Mouse (Mus musculus) forebrain, embryonic 11.5 days (tissue): ENCODE data around the gene Hivep3. TPM values are rescaled to one million over a fixed set of nuclear protein-coding genes. Genes with fewer than 3 reads are reported as not detected.

Experiments used
- ATAC-seq: fragments of 200-750 bp; cut with Nextera tagmentation; replicated peaks from 2 replicates; pipeline ENCODE4 v1.8.0; 2017; ENCODE audit warnings: moderate TSS enrichment; ENCODE audit not compliant: low FRiP score
- DNase-seq: peaks from one replicate; pipeline ENCODE4 v3.0.0-alpha.2; 2017; ENCODE audit warnings: low spot score
- H3K27ac ChIP-seq: fragments of 300-500 bp; sonication (generic); 2 replicates; pipeline ENCODE4 v1.5.1; 2014; ENCODE audit warnings: low read depth, low read length
- H3K27me3 ChIP-seq: fragments of 300-500 bp; sonication (generic); 2 replicates; pipeline ENCODE4 v1.6.1; 2014; ENCODE audit warnings: mild to moderate bottlenecking, low read length, mixed read lengths; ENCODE audit not compliant: control insufficient read depth, insufficient read depth
- H3K36me3 ChIP-seq: fragments of 300-500 bp; sonication (generic); 2 replicates; pipeline ENCODE4 v1.6.1; 2014; ENCODE audit warnings: mild to moderate bottlenecking, low read length, moderate library complexity, mixed read lengths; ENCODE audit not compliant: control insufficient read depth, insufficient read depth
- H3K4me1 ChIP-seq: fragments of 300-500 bp; sonication (generic); replicated peaks from 2 replicates; pipeline ENCODE4 v1.6.1; 2014; ENCODE audit warnings: low read length, mixed read lengths; ENCODE audit not compliant: control insufficient read depth, insufficient read depth
- H3K4me2 ChIP-seq: fragments of 300-500 bp; sonication (generic); 2 replicates; pipeline ENCODE4 v1.6.1; 2014; ENCODE audit warnings: low read depth, mild to moderate bottlenecking, low read length, moderate library complexity, mixed read lengths; ENCODE audit not compliant: severe bottlenecking
- H3K4me3 ChIP-seq: fragments of 300-500 bp; sonication (generic); 2 replicates; pipeline ENCODE4 v1.5.1; 2014; ENCODE audit warnings: low read depth, low read length
- H3K9ac ChIP-seq: fragments of 300-500 bp; sonication (generic); 2 replicates; pipeline ENCODE4 v1.6.1; 2014; ENCODE audit warnings: low read length
- H3K9me3 ChIP-seq: fragments of 300-500 bp; sonication (generic); 2 replicates; pipeline ENCODE4 v1.6.1; 2016; ENCODE audit warnings: low read length, mixed read lengths; ENCODE audit not compliant: control insufficient read depth
- WGBS: fragments of 180-500 bp; shearing (Covaris S2); extraction: QIAGEN DNeasy Blood & Tissue Kit; methylation state at CpG from one replicate; pipeline ENCODE4 v1.1.7; 2014; 5-methylcytosine and 5-hydroxymethylcytosine counted together
- polyA plus RNA-seq: library from polyadenylated mRNA; unstranded; fragments of >200 nt; fragmentation: Nextera tagmentation; extraction: Ambion mirVana; gene quantifications from 2 replicates; pipeline ENCODE4 v1.2.1, GENCODE M21; 2014

Gene Hivep3
- polyA plus RNA-seq, 1 experiment from 2014 or later: 2.2 TPM

DNA sequence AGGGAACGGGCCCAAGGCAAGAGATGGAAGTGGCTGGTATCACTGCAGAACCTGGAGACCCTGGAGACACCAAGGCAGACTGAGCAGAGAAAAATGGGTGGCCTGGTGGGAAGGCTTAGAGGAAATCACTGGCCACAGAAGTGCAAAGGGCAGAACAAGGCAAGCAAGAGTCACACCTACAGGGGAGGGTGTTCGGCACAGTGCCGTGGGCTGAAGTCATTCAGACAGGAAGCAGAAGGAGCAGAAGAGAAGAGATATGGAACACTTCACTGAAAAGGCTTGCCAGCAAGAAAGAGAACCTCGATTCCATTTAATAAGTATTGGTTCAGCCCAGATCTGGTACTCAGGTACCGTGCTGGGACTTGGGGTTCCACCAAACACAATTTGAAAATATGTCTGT is 156.2 kb downstream of the Hivep3 start:
- WGBS: 84% methylated on average over 5 of the region's 5 CpGs
- H3K4me3 ChIP-seq: no peak overlapping the region

DNA sequence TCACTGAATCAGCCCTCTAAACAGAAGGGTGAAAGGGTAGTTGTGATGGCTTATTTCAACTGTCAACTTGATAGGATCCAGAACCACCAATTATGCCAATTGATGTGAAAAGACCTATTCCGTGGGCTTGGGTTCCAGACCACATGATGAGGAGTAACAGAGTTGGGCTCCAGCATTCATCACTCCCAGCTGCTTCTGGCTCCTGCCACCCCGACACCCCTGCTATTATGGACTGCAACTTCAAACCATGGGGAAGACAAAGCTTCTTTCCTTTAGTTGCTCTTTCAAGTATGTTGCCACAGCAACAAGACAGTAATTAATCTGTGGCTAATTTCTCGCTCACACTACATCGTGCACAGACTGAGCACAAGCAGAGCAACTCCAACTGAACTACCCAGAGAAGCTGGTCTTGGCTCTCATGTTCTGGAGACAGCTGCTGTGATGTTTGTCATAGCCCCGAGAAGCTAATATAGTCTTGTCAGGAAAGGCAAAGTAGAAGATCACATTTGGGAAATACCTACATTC is 159.7 kb downstream of the Hivep3 start:
- Histone ChIP-seq H3K27me3 (no peaks in the 10 kb centered on the region), H3K4me3 (no peak overlapping the region), H3K36me3 (no peaks in the 10 kb centered on the region), H3K27ac (no peak overlapping the region), H3K9ac (no peak overlapping the region), H3K4me1 (0 out of 2 replicates have a peak, but pooled peaks cover 2% of the 10 kb centered on the region), H3K4me2 (no peak overlapping the region), H3K9me3 (no peaks in the 10 kb centered on the region)
- no peak for ATAC-seq
- 60% methylated on average over 5 of the region's 5 CpGs for WGBS
- no peak for DNase-seq

More for the DNA sequence above, 156.2 kb downstream of the Hivep3 start:
- H3K9me3 ChIP-seq: no peaks in the 10 kb centered on the region
- no peaks in the 10 kb centered on the region for H3K27me3 ChIP-seq
- no peaks in the 10 kb centered on the region for H3K36me3 ChIP-seq
- H3K27ac ChIP-seq: no peak overlapping the region
- no peak for DNase-seq
- no peak overlapping the region for H3K4me2 ChIP-seq
- ATAC-seq: no peak
- no peak overlapping the region for H3K9ac ChIP-seq
- 0 out of 2 replicates have a peak, but pooled peaks cover 2% of the 10 kb centered on the region for H3K4me1 ChIP-seq

DNA sequence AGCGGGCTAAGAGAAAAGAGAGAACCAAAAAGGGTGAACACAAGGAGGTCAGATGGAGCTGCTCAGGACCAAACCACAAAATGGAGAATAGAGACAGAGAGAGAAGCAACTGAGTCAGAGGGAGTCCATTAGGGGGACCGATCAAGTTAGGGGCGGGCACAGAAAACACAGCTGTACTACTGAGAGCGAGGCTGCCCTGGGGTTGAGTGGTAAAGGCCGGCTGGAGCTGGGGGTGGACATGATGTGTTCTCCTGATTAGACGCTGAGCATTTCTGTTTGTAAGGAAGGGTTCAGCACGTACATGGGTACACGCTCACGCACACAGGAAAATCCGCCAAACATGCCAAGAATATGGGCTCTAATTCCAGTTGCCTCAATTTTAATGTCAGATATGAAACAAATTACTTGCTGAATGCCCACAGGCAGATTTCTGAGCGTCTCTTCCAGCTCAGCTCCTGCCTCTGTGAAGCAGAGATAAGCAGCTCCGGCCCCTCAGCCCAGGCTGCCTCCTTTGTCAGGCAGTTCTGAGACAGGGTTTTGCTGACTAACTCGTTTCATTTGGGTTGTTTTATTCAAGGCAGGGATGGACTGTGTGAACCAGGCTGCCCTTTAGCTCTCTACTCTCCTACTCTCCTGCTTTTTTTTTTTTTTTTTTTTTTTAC is 161.3 kb downstream of the Hivep3 start:
- Histone ChIP-seq H3K36me3 (no peaks in the 10 kb centered on the region), H3K4me3 (no peak overlapping the region), H3K4me1 (0 out of 2 replicates have a peak, but pooled peaks cover 2% of the 10 kb centered on the region), H3K27me3 (no peaks in the 10 kb centered on the region), H3K27ac (no peak overlapping the region), H3K9ac (no peak overlapping the region), H3K9me3 (no peaks in the 10 kb centered on the region), H3K4me2 (no peak overlapping the region)
- DNase-seq: no peak
- ATAC-seq: no peak
- 73% methylated on average over 13 of the region's 13 CpGs for WGBS

DNA sequence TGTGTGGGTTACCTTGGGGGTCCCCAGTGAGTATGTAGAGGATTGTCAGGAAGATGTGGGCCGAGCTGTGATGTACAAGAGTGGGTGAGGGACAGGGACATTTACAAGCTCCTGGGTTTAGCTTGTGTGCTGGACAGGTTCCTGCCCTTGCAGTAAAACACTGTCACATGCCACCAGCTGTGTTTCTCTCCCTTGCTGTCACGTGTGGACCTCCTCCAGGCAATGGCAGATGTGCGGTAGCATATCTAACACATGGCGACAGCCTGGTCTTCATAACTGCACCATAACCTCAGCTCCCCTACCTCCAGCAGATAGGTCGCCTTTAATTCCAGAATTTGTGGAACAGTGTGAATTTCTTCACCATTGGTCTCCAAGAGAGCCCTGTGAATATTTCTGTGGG is 161.9 kb downstream of the Hivep3 start:
- DNase-seq: peak; percentile 29
- Histone ChIP-seq H3K4me3 (no peak overlapping the region), H3K4me1 (0 out of 2 replicates have a peak, but pooled peaks cover 2% of the 10 kb centered on the region), H3K27ac (no peak overlapping the region), H3K4me2 (no peak overlapping the region), H3K9me3 (no peaks in the 10 kb centered on the region), H3K9ac (no peak overlapping the region), H3K36me3 (no peaks in the 10 kb centered on the region), H3K27me3 (no peaks in the 10 kb centered on the region)
- 83% methylated on average over 5 of the region's 5 CpGs for WGBS
- no peak for ATAC-seq

DNA sequence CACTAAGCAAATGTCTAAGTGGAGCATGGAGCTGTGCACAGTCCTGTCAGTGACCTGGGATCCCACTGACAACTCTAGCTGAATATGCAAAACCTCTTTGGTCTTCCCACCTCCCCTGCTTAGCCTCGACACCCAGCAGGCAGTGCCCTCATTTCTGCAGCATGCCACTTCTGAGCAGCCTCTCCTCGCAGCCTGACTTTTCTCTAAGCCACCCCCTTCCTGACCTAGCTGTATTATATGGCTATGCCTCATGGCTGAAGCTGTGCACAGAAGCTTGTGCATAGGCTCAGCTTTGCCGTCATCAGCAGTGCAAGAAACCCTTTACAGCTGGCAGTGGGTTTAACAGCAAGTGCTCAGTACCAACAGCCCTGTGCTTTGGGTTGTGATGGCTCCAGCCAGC is 163.0 kb downstream of the Hivep3 start:
- Histone ChIP-seq H3K4me3 (no peak overlapping the region), H3K27me3 (no peaks in the 10 kb centered on the region), H3K36me3 (no peaks in the 10 kb centered on the region), H3K27ac (no peak overlapping the region), H3K9ac (no peak overlapping the region), H3K4me1 (0 out of 2 replicates have a peak, but pooled peaks cover 2% of the 10 kb centered on the region), H3K9me3 (no peaks in the 10 kb centered on the region), H3K4me2 (no peak overlapping the region)
- DNase-seq (peak; percentile 44), ATAC-seq (no peak)
- 78% methylated on average over 3 of the region's 3 CpGs for WGBS

DNA sequence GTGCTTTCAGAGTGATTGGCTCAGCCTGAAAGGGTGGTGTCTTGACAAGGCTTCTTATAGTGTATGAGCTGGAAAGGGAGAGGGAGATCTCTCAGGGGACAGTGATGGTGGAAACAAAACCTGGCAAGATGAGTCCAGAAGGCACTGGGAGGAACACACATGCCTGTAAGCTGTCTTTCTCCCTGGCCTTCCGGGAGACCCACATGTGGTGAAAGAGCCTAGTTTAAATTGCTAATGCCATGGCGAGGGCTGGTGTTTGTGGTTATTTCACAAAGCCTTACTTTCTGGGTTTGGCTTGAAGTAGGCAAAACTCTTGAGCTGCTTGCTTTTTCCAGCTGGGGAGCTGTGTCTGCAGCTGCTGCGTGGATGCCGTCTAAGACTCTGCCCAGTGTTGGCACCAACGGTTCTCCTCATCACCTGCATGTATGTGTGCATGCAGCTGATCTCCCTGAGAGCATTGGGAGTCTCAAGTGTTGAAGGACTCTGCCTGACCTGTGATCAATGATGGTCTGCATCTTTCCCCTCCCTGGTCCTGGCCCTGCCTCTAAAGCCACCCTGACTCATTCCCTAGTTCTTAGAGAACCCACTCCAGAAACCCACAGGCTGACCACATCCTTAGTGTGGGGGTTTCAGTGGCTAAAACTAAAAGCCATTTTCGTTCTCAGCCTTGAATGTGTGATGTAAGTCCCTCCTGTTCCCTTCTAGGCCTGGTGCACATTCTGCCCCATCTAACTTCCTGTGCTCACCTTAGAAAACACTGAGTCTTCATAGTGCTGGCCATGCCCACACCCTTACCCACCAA is 163.7 kb downstream of the Hivep3 start:
- Histone ChIP-seq H3K27me3 (no peaks in the 10 kb centered on the region), H3K4me3 (no peak overlapping the region), H3K4me1 (0 out of 2 replicates have a peak, but pooled peaks cover 2% of the 10 kb centered on the region), H3K9ac (no peak overlapping the region), H3K36me3 (no peaks in the 10 kb centered on the region), H3K27ac (no peak overlapping the region), H3K4me2 (no peak overlapping the region), H3K9me3 (no peaks in the 10 kb centered on the region)
- no peak for ATAC-seq
- peak; percentile 24 for DNase-seq
- WGBS: 71% methylated on average over 6 of the region's 6 CpGs

DNA sequence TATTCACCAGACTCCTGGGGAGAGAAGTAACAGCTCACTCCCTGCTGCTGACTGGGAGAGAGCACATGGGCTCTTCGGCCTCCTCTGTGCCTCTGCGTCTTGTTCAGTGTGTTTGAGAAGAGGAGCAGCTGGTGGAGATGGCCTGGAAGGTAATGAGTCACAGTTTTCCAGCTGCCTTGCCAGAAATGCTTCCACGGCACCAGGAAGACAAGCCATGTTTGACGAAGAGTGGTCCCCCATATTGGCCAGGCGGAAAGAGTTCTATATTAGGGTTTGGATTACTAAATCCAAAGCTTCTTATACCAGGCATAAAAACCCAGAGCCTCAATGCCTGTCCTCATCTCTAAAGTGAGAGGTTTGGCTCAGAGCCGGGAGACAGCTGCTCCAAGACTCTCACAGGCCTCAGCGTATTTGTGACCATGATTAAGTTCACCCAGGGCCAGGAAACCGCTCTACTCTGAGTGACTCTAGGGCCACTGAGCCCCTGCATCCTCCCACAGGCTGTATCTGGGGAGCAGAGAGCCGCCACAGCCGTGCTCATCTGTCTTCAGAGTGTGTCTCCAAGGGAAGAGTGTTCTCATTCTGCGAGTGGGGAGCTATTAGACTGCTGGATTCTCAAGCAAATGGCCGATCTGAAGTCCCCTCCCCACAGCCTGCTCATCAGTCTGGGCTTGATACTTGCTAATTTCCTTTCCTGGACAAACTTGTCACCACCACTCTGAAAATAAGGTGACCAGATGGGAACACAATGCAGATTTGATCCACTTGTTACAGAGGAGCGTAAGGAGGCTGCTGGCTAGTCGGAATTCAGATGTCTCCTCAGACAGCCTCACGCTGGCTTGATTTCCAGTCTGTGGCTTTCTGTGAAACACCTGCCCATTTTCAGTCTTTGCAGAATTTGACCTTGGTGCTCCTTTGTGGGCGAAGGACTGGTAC is 168.2 kb downstream of the Hivep3 start:
- H3K36me3 ChIP-seq: no peaks in the 10 kb centered on the region
- H3K4me1 ChIP-seq: no peaks in the 10 kb centered on the region
- H3K27me3 ChIP-seq: no peaks in the 10 kb centered on the region
- no peak overlapping the region for H3K4me2 ChIP-seq
- DNase-seq (no peak), ATAC-seq (no peak)
- no peak overlapping the region for H3K27ac ChIP-seq
- H3K4me3 ChIP-seq: no peak overlapping the region
- WGBS: 76% methylated on average over 16 of the region's 16 CpGs
- no peak overlapping the region for H3K9ac ChIP-seq
- H3K9me3 ChIP-seq: no peaks in the 10 kb centered on the region

DNA sequence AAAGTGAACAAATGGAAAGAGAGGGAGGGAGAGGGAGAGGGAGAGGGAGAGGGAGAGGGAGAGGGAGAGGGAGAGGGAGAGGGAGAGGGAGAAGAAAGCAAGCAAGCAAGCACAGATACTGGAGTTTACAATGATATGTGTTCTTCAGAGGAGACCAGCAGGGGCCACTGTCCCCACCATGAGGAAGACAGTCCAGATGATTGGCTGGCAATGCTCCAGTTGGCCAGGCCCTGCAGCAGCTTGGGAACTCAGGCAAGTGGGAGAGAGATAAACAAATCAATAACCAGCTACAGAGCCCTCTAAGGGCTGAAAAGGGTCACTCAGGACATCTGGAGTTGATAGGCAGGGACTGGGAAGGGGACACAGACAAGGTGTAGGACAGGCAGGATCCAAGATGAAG is 169.7 kb downstream of the Hivep3 start:
- Histone ChIP-seq H3K4me2 (no peak overlapping the region), H3K36me3 (no peaks in the 10 kb centered on the region), H3K9ac (no peak overlapping the region), H3K9me3 (no peaks in the 10 kb centered on the region), H3K27me3 (no peaks in the 10 kb centered on the region), H3K4me1 (no peaks in the 10 kb centered on the region), H3K27ac (no peak overlapping the region), H3K4me3 (no peak overlapping the region)
- DNase-seq: no peak
- ATAC-seq: no peak
